Mouse (Mus musculus) heart, adult 2 months (tissue): ENCODE data around the gene Ntrk2.

Experiments
- CTCF ChIP-seq: fragments of 200-600 bp; IDR thresholded peaks from 2 replicates; pipeline ENCODE4 v1.8.1; 2022; ENCODE audit warnings: antibody characterized with exemption, mild to moderate bottlenecking, moderate library complexity
- POLR2A ChIP-seq: fragments of 200-500 bp; IDR thresholded peaks from 2 replicates; pipeline ENCODE4 v1.6.1; 2011; ENCODE audit warnings: mild to moderate bottlenecking, low read depth, low read length, control low read depth; ENCODE audit not compliant: insufficient read depth

- TF ChIP-seq CTCF = no peak
- no peak for TF ChIP-seq POLR2A
Observed at GRCm38 (mm10) chr13:58882916-58883315, 76.5 kb downstream of the Ntrk2 start.
